Mouse (Mus musculus) intestine, embryonic 14.5 days (tissue): Measurements from ENCODE around the gene Fate1. TPM values are rescaled to one million over a fixed set of nuclear protein-coding genes. Genes with fewer than 3 reads are reported as not detected.
"Not testable (repeated sequence)": the region's sequence is repeated elsewhere in the genome, so short reads cannot be mapped to it uniquely, and the experiment has no call there.

ENCODE experiments used
- ATAC-seq: fragments of 200-750 bp; cut with Nextera tagmentation; replicated peaks from 2 replicates; pipeline ENCODE4 v1.8.0; 2017; ENCODE audit warnings: low read depth, moderate number of reproducible peaks, moderate TSS enrichment, moderate library complexity; ENCODE audit not compliant: low FRiP score, low TSS enrichment
- DNase-seq: peaks from one replicate; pipeline ENCODE4 v3.0.0-alpha.2; 2018; ENCODE audit warnings: low spot score
- H3K27ac ChIP-seq: fragments of 300-500 bp; sonication (generic); 2 replicates; pipeline ENCODE4 v1.5.1; 2014; ENCODE audit warnings: low read depth, mild to moderate bottlenecking, control low read depth
- H3K27me3 ChIP-seq: fragments of 300-500 bp; sonication (generic); replicated peaks from 2 replicates; pipeline ENCODE4 v1.6.1; 2014; ENCODE audit warnings: low read length, control low read depth; ENCODE audit not compliant: control insufficient read depth, insufficient read depth
- H3K36me3 ChIP-seq: fragments of 300-500 bp; sonication (generic); 2 replicates; pipeline ENCODE4 v1.6.1; 2014; ENCODE audit warnings: low read length, control low read depth; ENCODE audit not compliant: control insufficient read depth, insufficient read depth
- H3K4me1 ChIP-seq: fragments of 300-500 bp; sonication (generic); replicated peaks from 2 replicates; pipeline ENCODE4 v1.6.1; 2014; ENCODE audit warnings: low read length, control low read depth, mixed read lengths; ENCODE audit not compliant: control insufficient read depth, insufficient read depth
- H3K4me2 ChIP-seq: fragments of 300-500 bp; sonication (generic); 2 replicates; pipeline ENCODE4 v1.6.1; 2014; ENCODE audit warnings: low read length
- H3K4me3 ChIP-seq: fragments of 300-500 bp; sonication (generic); 2 replicates; pipeline ENCODE4 v1.5.1; 2014; ENCODE audit warnings: low read depth, low read length, control low read depth, mixed read lengths
- H3K9ac ChIP-seq: fragments of 300-500 bp; sonication (generic); 2 replicates; pipeline ENCODE4 v1.6.1; 2014; ENCODE audit warnings: mild to moderate bottlenecking, low read length
- H3K9me3 ChIP-seq: fragments of 300-500 bp; sonication (generic); 2 replicates; pipeline ENCODE4 v1.6.1; 2016; ENCODE audit warnings: low read length, control low read depth; ENCODE audit not compliant: control insufficient read depth
- WGBS: fragments of 180-500 bp; shearing (Covaris S2); extraction: QIAGEN DNeasy Blood & Tissue Kit; methylation state at CpG from one replicate; pipeline ENCODE4 v1.1.7; 2014; 5-methylcytosine and 5-hydroxymethylcytosine counted together
- polyA plus RNA-seq: library from polyadenylated mRNA; unstranded; fragments of >200 nt; fragmentation: Nextera tagmentation; extraction: Ambion mirVana; gene quantifications from 2 replicates; pipeline ENCODE4 v1.2.1, GENCODE M21; 2014

Fate1 gene
- polyA plus RNA-seq, 1 experiment from 2014 or later: not detected

GRCm38 (mm10) chrX:71977681-71978080 is 4.9 kb downstream of the Fate1 start:
- not testable (repeated sequence) for H3K36me3 ChIP-seq, H3K9ac ChIP-seq, DNase-seq, H3K27me3 ChIP-seq, H3K9me3 ChIP-seq, ATAC-seq, H3K4me3 ChIP-seq, H3K4me1 ChIP-seq, H3K4me2 ChIP-seq, H3K27ac ChIP-seq

- Histone ChIP-seq H3K4me3 (no peak overlapping the region), H3K27ac (no peak overlapping the region), H3K36me3 (no peaks in the 10 kb centered on the region), H3K27me3 (no peaks in the 10 kb centered on the region), H3K9me3 (no peaks in the 10 kb centered on the region), H3K4me1 (no peaks in the 10 kb centered on the region), H3K4me2 (no peak overlapping the region), H3K9ac (no peak overlapping the region)
- ATAC-seq (no peak), DNase-seq (no peak)
- 53% methylated on average over 3 of the region's 3 CpGs for WGBS
Observed at GRCm38 (mm10) chrX:71980443-71980842, 7.7 kb downstream of the Fate1 start.

- H3K27ac ChIP-seq: no peak overlapping the region
- H3K9me3 ChIP-seq: no peaks in the 10 kb centered on the region
- 73% methylated on average over 2 of the region's 2 CpGs for WGBS
- ATAC-seq (no peak), DNase-seq (no peak)
- H3K36me3 ChIP-seq: no peaks in the 10 kb centered on the region
- H3K4me2 ChIP-seq: no peak overlapping the region
- no peak overlapping the region for H3K4me3 ChIP-seq
- H3K27me3 ChIP-seq: no peaks in the 10 kb centered on the region
- no peak overlapping the region for H3K9ac ChIP-seq
- no peaks in the 10 kb centered on the region for H3K4me1 ChIP-seq
Observed at GRCm38 (mm10) chrX:71981322-71981721, 8.5 kb downstream of the Fate1 start.

DNA sequence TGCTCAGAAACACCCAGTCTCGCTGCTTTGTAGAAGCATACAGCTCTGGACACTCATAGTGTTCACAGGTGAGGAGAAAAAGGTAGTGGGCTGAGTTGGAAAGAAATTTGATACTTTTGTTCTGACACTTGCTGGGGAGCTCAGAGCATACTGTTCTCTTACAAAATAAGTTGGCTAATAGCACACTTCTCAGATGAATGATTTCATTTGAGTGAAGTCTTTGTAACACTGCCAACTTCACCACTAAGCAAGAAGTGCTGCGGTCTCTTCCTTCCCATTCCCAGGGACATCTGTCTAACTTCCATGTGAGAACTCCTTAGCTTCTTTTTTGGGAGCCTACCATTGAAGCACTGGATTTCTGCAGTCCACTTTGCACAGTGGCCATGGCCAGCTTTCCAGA is 10.4 kb downstream of the Fate1 start:
- H3K36me3 ChIP-seq: no peaks in the 10 kb centered on the region
- no peak for ATAC-seq
- DNase-seq: no peak
- no peaks in the 10 kb centered on the region for H3K4me1 ChIP-seq
- no peak overlapping the region for H3K27ac ChIP-seq
- H3K4me3 ChIP-seq: no peak overlapping the region
- H3K27me3 ChIP-seq: no peaks in the 10 kb centered on the region
- no peaks in the 10 kb centered on the region for H3K9me3 ChIP-seq
- H3K9ac ChIP-seq: no peak overlapping the region
- no peak overlapping the region for H3K4me2 ChIP-seq
- 69% methylated on average over 2 of the region's 2 CpGs for WGBS

GRCm38 (mm10) chrX:71983775-71984174 is 11.0 kb downstream of the Fate1 start:
- Histone ChIP-seq H3K4me2 (no peak overlapping the region), H3K27me3 (no peaks in the 10 kb centered on the region), H3K9me3 (no peaks in the 10 kb centered on the region), H3K27ac (no peak overlapping the region), H3K36me3 (no peaks in the 10 kb centered on the region), H3K9ac (no peak overlapping the region), H3K4me1 (no peaks in the 10 kb centered on the region), H3K4me3 (no peak overlapping the region)
- 84% methylated on average over 1 of the region's 1 CpGs for WGBS
- ATAC-seq (no peak), DNase-seq (no peak)

GRCm38 (mm10) chrX:71991549-71991948 is 18.8 kb downstream of the Fate1 start, which contains the start of gene Cnga2:
Cnga2 (plus strand) TSS chrX:71991849.
- DNase-seq (no peak), ATAC-seq (no peak)
- Histone ChIP-seq H3K4me2 (no peak within 1 kb of the TSS), H3K36me3 (no peaks in the 10 kb centered on the region), H3K4me3 (no peak within 1 kb of the TSS), H3K9ac (no peak within 1 kb of the TSS), H3K27ac (no peak within 1 kb of the TSS), H3K27me3 (0 out of 2 replicates have a peak, but pooled peaks cover 9% of the 10 kb centered on the region), H3K4me1 (no peaks in the 10 kb centered on the region), H3K9me3 (no peaks in the 10 kb centered on the region)
- 85% methylated on average over 3 of the region's 3 CpGs for WGBS

GRCm38 (mm10) chrX:71995972-71996371 is 23.2 kb downstream of the Fate1 start:
- Histone ChIP-seq H3K4me3 (no peak overlapping the region), H3K9me3 (no peaks in the 10 kb centered on the region), H3K36me3 (no peaks in the 10 kb centered on the region), H3K9ac (no peak overlapping the region), H3K4me2 (no peak overlapping the region), H3K27me3 (0 out of 2 replicates have a peak, but pooled peaks cover 9% of the 10 kb centered on the region), H3K27ac (no peak overlapping the region), H3K4me1 (no peaks in the 10 kb centered on the region)
- DNase-seq: no peak
- 59% methylated on average over 1 of the region's 1 CpGs for WGBS
- no peak for ATAC-seq

DNA sequence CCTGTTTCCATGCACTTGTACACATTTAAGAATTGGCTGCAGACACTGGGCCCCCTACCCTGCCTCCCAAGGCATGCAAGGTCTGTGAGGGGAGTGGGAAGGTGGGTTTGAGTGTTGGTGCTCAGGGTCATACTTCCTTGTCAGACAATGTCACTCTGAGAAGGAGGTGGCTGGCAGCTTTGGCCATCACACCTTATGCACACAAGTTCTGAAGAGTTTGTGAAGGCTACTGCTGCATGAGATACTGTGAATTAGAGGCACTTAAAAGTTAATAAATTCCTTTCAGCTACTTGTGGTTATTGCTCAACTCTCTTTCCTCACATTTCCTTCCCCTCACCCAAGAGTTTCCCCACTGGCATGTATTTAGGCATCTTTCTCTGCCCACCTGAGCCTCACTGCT is 37.1 kb downstream of the Fate1 start:
- no peak overlapping the region for H3K27ac ChIP-seq
- no peaks in the 10 kb centered on the region for H3K27me3 ChIP-seq
- ATAC-seq: no peak
- H3K4me3 ChIP-seq: no peak overlapping the region
- no peak for DNase-seq
- no peaks in the 10 kb centered on the region for H3K4me1 ChIP-seq
- no peak overlapping the region for H3K9ac ChIP-seq
- H3K4me2 ChIP-seq: no peak overlapping the region
- H3K36me3 ChIP-seq: no peaks in the 10 kb centered on the region
- H3K9me3 ChIP-seq: no peaks in the 10 kb centered on the region

DNA sequence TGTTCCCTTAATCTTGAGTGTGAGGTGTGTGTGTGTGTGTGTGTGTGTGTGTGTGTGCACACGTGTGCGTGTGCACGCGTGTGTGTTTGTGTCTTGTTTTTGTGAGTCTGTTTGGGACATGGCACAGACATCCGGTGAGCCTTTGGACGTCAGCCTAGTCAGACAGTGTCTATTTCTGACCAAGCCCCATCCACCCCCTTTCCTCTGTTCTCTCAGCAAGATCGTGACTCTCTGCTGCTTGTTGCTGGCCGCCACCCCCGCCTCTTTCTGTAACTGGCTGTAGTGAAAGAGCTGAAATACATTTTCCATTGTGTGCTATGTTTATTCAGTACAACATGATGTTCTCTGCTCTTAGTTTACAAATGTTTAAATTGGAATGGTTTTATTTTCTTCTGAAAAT is 39.5 kb downstream of the Fate1 start:
- ATAC-seq (no peak), DNase-seq (no peak)
- Histone ChIP-seq H3K4me1 (no peaks in the 10 kb centered on the region), H3K9ac (no peak overlapping the region), H3K4me2 (no peak overlapping the region), H3K27me3 (no peaks in the 10 kb centered on the region), H3K27ac (no peak overlapping the region), H3K36me3 (no peaks in the 10 kb centered on the region), H3K9me3 (no peaks in the 10 kb centered on the region), H3K4me3 (no peak overlapping the region)
- WGBS: 64% methylated on average over 9 of the region's 9 CpGs
